In the genomic region with DNA sequence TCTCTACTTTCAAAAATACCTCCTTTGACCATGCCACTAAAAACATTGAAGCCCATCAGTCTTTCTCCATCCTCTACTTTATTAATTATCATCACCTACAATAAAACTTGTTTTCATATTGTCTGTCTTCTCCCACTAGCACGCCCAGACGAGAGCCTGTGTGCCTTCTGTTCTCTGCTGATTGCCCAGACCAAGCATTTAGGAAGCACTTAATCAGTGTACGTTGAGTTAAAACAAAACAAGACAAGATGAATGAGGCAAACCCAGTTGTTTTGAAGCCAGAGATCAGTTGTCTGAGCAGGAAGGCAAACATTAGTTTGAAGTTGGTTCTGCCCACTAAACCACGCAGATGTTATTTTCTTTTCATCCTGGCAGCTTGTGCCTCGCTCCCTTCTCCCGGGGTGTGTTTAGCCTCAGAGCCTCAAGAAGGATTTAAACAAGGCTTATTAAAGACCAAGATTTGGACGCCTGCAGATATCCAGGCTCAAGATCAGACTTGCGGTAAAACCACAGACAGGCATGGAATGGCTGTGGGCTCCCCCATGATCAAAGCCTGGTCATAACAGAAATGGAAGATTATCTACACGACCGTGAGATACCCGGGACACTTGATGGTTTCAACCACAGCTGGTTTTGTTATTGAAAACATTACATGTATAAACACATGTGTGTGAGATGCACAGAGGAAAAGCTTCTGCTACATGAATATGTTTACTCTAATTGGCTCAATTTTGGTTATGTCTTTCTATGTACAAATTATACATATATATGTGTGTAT, we compare ENCODE assay signal across 15 mouse cellular contexts.
DNase-seq lines count a peak whose midpoint lies in the region; ATAC-seq and TF ChIP-seq lines count a peak whose summit lies in the region.
"Had no signal": no experiment of that assay in that cellular context is flagged by ENCODE, and none has a peak within 500 bp of the region (broad histone marks: within the 10 kb centered on the region; RNA-seq: fewer than 3 reads in every experiment).

No protein-coding gene starts in this region.

- no peak for TF ChIP-seq POLR2A in heart, adult 2 months (IDR thresholded peaks at IDR 0.05; ENCODE audit: insufficient read depth, low read depth, low read length)
- no peak for TF ChIP-seq POLR2A in thymus, adult 2 months (IDR thresholded peaks at IDR 0.05; ENCODE audit: control insufficient read depth, extremely low read depth, insufficient read depth, low read length, poor library complexity)
- no peak for TF ChIP-seq POLR2A in embryonic fibroblast, embryonic 13.5 days (IDR thresholded peaks at IDR 0.05; ENCODE audit: low read depth, low read length)

- H3K36me3 ChIP-seq in heart, adult 2 months (ENCODE audit: control insufficient read depth, insufficient read depth, low read length): no peaks in the 10 kb centered on the region
- no peaks in the 10 kb centered on the region for H3K36me3 ChIP-seq in thymus, adult 2 months (ENCODE audit: control insufficient read depth, insufficient read depth, low read length)
- no peaks in the 10 kb centered on the region for H3K36me3 ChIP-seq in stomach, embryonic 16.5 days (ENCODE audit: control insufficient read depth, insufficient read depth, low read length)
- H3K36me3 ChIP-seq: forebrain, embryonic 12.5 days; heart, embryonic 15.5 days; intestine, embryonic 15.5 days; liver, embryonic 12.5 days; midbrain, embryonic 15.5 days; neural tube, embryonic 12.5 days had no signal

- H3K27ac ChIP-seq in heart, adult 2 months: no peak overlapping the region
- H3K27ac ChIP-seq in thymus, adult 2 months (ENCODE audit: control insufficient read depth, insufficient read depth, low read length): no peak overlapping the region
- peak overlapping the region; percentile 19 for H3K27ac ChIP-seq in embryonic fibroblast, embryonic 13.5 days (ENCODE audit: insufficient read depth, low read length)
- peak overlapping the region; percentile 3; the same call in 1 of the 2 replicates for H3K27ac ChIP-seq in stomach, embryonic 16.5 days (ENCODE audit: low read length)
- H3K27ac ChIP-seq: forebrain, embryonic 12.5 days; heart, embryonic 15.5 days; intestine, embryonic 15.5 days; liver, embryonic 12.5 days; midbrain, embryonic 15.5 days; neural tube, embryonic 12.5 days had no signal

- H3K4me1 ChIP-seq in heart, adult 2 months (ENCODE audit: control insufficient read depth, insufficient read depth, low read length): no peaks in the 10 kb centered on the region
- H3K4me1 ChIP-seq in thymus, adult 2 months (replicated peaks; ENCODE audit: control insufficient read depth, insufficient read depth, low read length): peaks cover 3% of the 10 kb centered on the region; the same call in 1 of the 2 replicates
- no peaks in the 10 kb centered on the region for H3K4me1 ChIP-seq in embryonic fibroblast, embryonic 13.5 days (ENCODE audit: control insufficient read depth, insufficient read depth, low read length)
- peaks cover 12% of the 10 kb centered on the region; the same call in 1 of the 2 replicates for H3K4me1 ChIP-seq in stomach, embryonic 16.5 days (ENCODE audit: control insufficient read depth, insufficient read depth, low read length)
- H3K4me1 ChIP-seq: intestine, embryonic 15.5 days; liver, embryonic 12.5 days; midbrain, embryonic 15.5 days; neural tube, embryonic 12.5 days had no signal

- DNase-seq in heart, adult 11 months: peak; percentile 53
- DNase-seq in heart, adult 2 months: no peak
- peak; percentile 10 for DNase-seq in thymus, adult 2 months
- DNase-seq in thymus, postnatal 14 days: no peak
- DNase-seq in layer of hippocampus, adult 8-10 months (ENCODE audit: low spot score in 2 of 2): no peak
- no peak for DNase-seq in frontal cortex, postnatal 25 days (ENCODE audit: low spot score in 2 of 2)
- DNase-seq: cerebellum, adult 8-10 months had no signal

- WGBS in heart, adult 2 months: 59% methylated on average over 11 of the region's 11 CpGs
- 19% methylated on average over 11 of the region's 11 CpGs for WGBS in thymus, adult 2 months
- WGBS in stomach, embryonic 16.5 days: 24% methylated on average over 11 of the region's 11 CpGs

- no peak overlapping the region for H3K4me3 ChIP-seq in heart, adult 2 months
- H3K4me3 ChIP-seq in thymus, adult 2 months (ENCODE audit: control insufficient read depth, insufficient read depth, low read length): no peak overlapping the region
- no peak overlapping the region for H3K4me3 ChIP-seq in embryonic fibroblast, embryonic 13.5 days (ENCODE audit: insufficient read depth, low read length)
- H3K4me3 ChIP-seq in stomach, embryonic 16.5 days (replicated peaks; ENCODE audit: low read length): no peak overlapping the region
- H3K4me3 ChIP-seq: forebrain, embryonic 12.5 days; heart, embryonic 15.5 days; intestine, embryonic 15.5 days; liver, embryonic 12.5 days; midbrain, embryonic 15.5 days; neural tube, embryonic 12.5 days had no signal

- H3K9me3 ChIP-seq in stomach, embryonic 16.5 days (replicated peaks; ENCODE audit: control insufficient read depth, low read length): no peaks in the 10 kb centered on the region
- H3K9me3 ChIP-seq: forebrain, embryonic 12.5 days; heart, embryonic 15.5 days; intestine, embryonic 15.5 days; liver, embryonic 12.5 days; midbrain, embryonic 15.5 days; neural tube, embryonic 12.5 days had no signal

- peak overlapping the region; percentile 24; the same call in 1 of the 2 replicates for H3K4me2 ChIP-seq in stomach, embryonic 16.5 days (ENCODE audit: low read depth, low read length)
- H3K4me2 ChIP-seq: forebrain, embryonic 12.5 days; heart, embryonic 15.5 days; intestine, embryonic 15.5 days; liver, embryonic 12.5 days; midbrain, embryonic 15.5 days; neural tube, embryonic 12.5 days had no signal

- no peak for TF ChIP-seq CTCF in heart, adult 2 months (IDR thresholded peaks at IDR 0.05)
- TF ChIP-seq CTCF in thymus, adult 2 months (IDR thresholded peaks at IDR 0.05; ENCODE audit: borderline replicate concordance, control insufficient read depth, extremely low read depth, insufficient read depth, low read length, poor library complexity): no peak
- no peak for TF ChIP-seq CTCF in embryonic fibroblast, embryonic 13.5 days (IDR thresholded peaks at IDR 0.05; ENCODE audit: borderline replicate concordance, insufficient read depth, low read length)

- intact Hi-C loops in heart, adult 2 months (cut with DNase I): no loop called here

- H3K79me2 ChIP-seq in heart, adult 2 months (replicated peaks; ENCODE audit: control insufficient read depth, insufficient read depth, low read length): no peaks in the 10 kb centered on the region

- no peak for TF ChIP-seq EP300 in heart, adult 2 months (IDR thresholded peaks at IDR 0.05; ENCODE audit: insufficient read depth, low read depth, low read length)

- no peaks in the 10 kb centered on the region; the same call in 1 of the 2 replicates for H3K27me3 ChIP-seq in heart, adult 2 months (ENCODE audit: control insufficient read depth, insufficient read depth, low read length)
- no peaks in the 10 kb centered on the region for H3K27me3 ChIP-seq in thymus, adult 2 months (ENCODE audit: control insufficient read depth, insufficient read depth, low read length)
- H3K27me3 ChIP-seq in stomach, embryonic 16.5 days (ENCODE audit: control insufficient read depth, insufficient read depth, low read length): no peaks in the 10 kb centered on the region
- H3K27me3 ChIP-seq: forebrain, embryonic 12.5 days; heart, embryonic 15.5 days; intestine, embryonic 15.5 days; liver, embryonic 12.5 days; midbrain, embryonic 15.5 days; neural tube, embryonic 12.5 days had no signal

- no peak for ATAC-seq in stomach, embryonic 16.5 days (ENCODE audit: insufficient read depth, low FRiP score)
- ATAC-seq: intestine, embryonic 15.5 days; liver, embryonic 12.5 days; midbrain, embryonic 15.5 days had no signal

- no peak overlapping the region for H3K9ac ChIP-seq in heart, adult 2 months (ENCODE audit: low read depth, low read length)
- H3K9ac ChIP-seq in stomach, embryonic 16.5 days (ENCODE audit: low read length): no peak overlapping the region
- H3K9ac ChIP-seq: forebrain, embryonic 12.5 days; heart, embryonic 15.5 days; intestine, embryonic 15.5 days; liver, embryonic 12.5 days; midbrain, embryonic 15.5 days; neural tube, embryonic 12.5 days had no signal

Comparison
In these comparisons a context has a peak if more than half of its experiments do, and no peak if none do; other contexts are left out.
1. DNase-seq: peak in heart, adult 11 months (single experiment) and thymus, adult 2 months (single experiment); none in heart, adult 2 months (0 of 2), thymus, postnatal 14 days (single experiment), layer of hippocampus, adult 8-10 months (0 of 2) and frontal cortex, postnatal 25 days (0 of 2).
2. H3K27ac ChIP-seq: peak in embryonic fibroblast, embryonic 13.5 days (single experiment) and stomach, embryonic 16.5 days (single experiment); none in heart, adult 2 months (single experiment) and thymus, adult 2 months (single experiment).